Mouse (Mus musculus) hindbrain, embryonic 11.5 days (tissue): ENCODE results near the gene Ccdc88c. TPM values are rescaled to one million over a fixed set of nuclear protein-coding genes. Genes with fewer than 3 reads are reported as not detected.

Source experiments
- ATAC-seq: fragments of 200-750 bp; cut with Nextera tagmentation; 2 replicates; pipeline ENCODE4 v1.8.0; 2017; ENCODE audit warnings: mild to moderate bottlenecking, moderate TSS enrichment, moderate library complexity; ENCODE audit not compliant: low FRiP score
- DNase-seq: peaks from one replicate; pipeline ENCODE4 v3.0.0-alpha.2; 2015; ENCODE audit warnings: low spot score
- H3K27ac ChIP-seq: fragments of 300-500 bp; sonication (generic); 2 replicates; pipeline ENCODE4 v1.5.1; 2014; ENCODE audit warnings: mild to moderate bottlenecking, low read depth, low read length
- H3K27me3 ChIP-seq: fragments of 300-500 bp; sonication (generic); 2 replicates; pipeline ENCODE4 v1.6.1; 2014; ENCODE audit warnings: mild to moderate bottlenecking, low read length, moderate library complexity, mixed read lengths; ENCODE audit not compliant: control insufficient read depth, insufficient read depth
- H3K36me3 ChIP-seq: fragments of 300-500 bp; sonication (generic); 2 replicates; pipeline ENCODE4 v1.6.1; 2014; ENCODE audit warnings: mild to moderate bottlenecking, low read length, moderate library complexity, mixed read lengths; ENCODE audit not compliant: control insufficient read depth, insufficient read depth
- H3K4me1 ChIP-seq: fragments of 300-500 bp; sonication (generic); replicated peaks from 2 replicates; pipeline ENCODE4 v1.6.1; 2014; ENCODE audit warnings: low read length, mixed read lengths; ENCODE audit not compliant: control insufficient read depth, insufficient read depth
- H3K4me2 ChIP-seq: fragments of 300-500 bp; sonication (generic); replicated peaks from 2 replicates; pipeline ENCODE4 v1.6.1; 2014; ENCODE audit warnings: mild to moderate bottlenecking, low read depth, low read length
- H3K4me3 ChIP-seq: fragments of 300-500 bp; sonication (generic); 2 replicates; pipeline ENCODE4 v1.5.1; 2014; ENCODE audit warnings: low read depth, low read length
- H3K9ac ChIP-seq: fragments of 300-500 bp; sonication (generic); 2 replicates; pipeline ENCODE4 v1.6.1; 2014; ENCODE audit warnings: low read depth, low read length
- H3K9me3 ChIP-seq: fragments of 300-500 bp; sonication (generic); 2 replicates; pipeline ENCODE4 v1.6.1; 2016; ENCODE audit warnings: low read length; ENCODE audit not compliant: control insufficient read depth
- WGBS: fragments of 180-500 bp; shearing (Covaris S2); extraction: QIAGEN DNeasy Blood & Tissue Kit; methylation state at CpG from one replicate; pipeline ENCODE4 v1.1.7; 2014; 5-methylcytosine and 5-hydroxymethylcytosine counted together
- polyA plus RNA-seq: library from polyadenylated mRNA; unstranded; fragments of >200 nt; fragmentation: Nextera tagmentation; extraction: Ambion mirVana; gene quantifications from 2 replicates; pipeline ENCODE4 v1.2.1, GENCODE M21; 2014

Ccdc88c gene
- polyA plus RNA-seq, 1 experiment from 2014 or later: 14.1 TPM

DNA sequence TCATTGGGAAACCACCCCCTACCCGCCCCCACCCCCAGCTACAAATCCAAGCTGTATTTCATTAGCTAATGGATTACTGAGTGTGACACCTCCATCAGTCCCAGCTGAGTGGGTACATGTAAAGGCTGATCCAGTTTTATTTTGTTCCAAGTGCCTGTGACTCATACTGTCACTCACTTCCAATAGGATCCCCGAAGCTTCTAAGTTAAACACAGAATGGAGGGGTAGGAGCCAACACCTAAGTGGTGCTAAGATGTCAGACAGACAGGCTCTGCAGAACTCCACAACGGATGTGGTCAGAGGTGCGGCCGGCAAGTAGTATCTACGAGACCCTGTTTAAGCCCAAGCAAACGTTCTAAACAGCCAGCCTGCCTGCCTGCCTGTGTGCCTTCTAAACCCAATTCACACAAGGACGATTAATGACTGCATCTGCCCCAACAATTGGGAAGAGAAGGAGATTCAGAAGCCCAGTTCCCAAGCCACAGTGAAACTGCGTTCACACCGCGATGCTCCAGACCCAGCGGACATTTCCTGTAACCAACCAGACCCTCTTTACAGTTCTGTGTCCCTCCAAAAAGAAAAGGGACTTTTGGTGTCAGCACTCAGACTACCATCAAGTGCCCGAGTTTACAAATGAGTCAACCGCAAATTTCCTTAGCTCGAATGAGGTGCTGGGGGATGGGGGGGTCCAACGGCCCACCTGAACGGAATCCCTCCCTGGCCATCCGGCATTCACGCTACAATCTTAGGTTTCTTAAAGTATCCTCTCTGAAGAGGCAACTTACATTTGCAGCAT, 1.2 kb downstream of the Ccdc88c start:
- ATAC-seq (no peak), DNase-seq (peak; percentile 56)
- H3K4me3 ChIP-seq: peak overlapping the region; percentile 69
- H3K27ac ChIP-seq: peak overlapping the region; percentile 93; the same call in 1 of the 2 replicates
- peak overlapping the region; percentile 87 for H3K9ac ChIP-seq
- H3K36me3 ChIP-seq: no peaks in the 10 kb centered on the region; the same call in 1 of the 2 replicates
- H3K4me1 ChIP-seq: peaks cover 3% of the 10 kb centered on the region
- H3K9me3 ChIP-seq: no peaks in the 10 kb centered on the region
- under 1% methylated on average over 19 of the region's 19 CpGs for WGBS
- no peaks in the 10 kb centered on the region for H3K27me3 ChIP-seq
- peak overlapping the region; percentile 82 for H3K4me2 ChIP-seq

DNA sequence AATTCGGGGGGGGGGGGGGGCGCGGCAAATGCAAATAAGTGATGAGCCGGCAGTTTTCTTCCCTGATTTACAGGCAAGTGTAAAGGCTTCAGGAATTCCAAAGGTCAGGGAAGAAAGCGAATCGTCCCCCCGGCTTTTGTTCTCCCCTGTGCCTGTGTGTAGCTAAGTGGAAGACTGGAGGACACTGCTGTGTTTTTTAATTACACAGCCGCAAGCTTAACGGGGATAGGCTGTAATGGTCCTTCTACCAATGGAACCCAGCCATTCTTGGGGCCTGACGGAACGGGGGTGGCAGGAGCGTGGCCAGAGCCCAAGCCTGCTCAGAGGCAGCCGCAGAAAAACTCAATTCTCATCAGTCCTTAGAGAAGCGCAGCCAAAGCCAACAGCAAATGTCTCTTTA, 1.9 kb downstream of the Ccdc88c start:
- Histone ChIP-seq H3K9me3 (no peaks in the 10 kb centered on the region), H3K27ac (no peak overlapping the region), H3K4me1 (peaks cover 3% of the 10 kb centered on the region), H3K4me3 (peak overlapping the region; percentile 69), H3K4me2 (peak overlapping the region; percentile 82), H3K27me3 (no peaks in the 10 kb centered on the region), H3K9ac (peak overlapping the region; percentile 39), H3K36me3 (no peaks in the 10 kb centered on the region; the same call in 1 of the 2 replicates)
- no peak for DNase-seq
- no peak for ATAC-seq
- WGBS: 9% methylated on average over 14 of the region's 14 CpGs

DNA sequence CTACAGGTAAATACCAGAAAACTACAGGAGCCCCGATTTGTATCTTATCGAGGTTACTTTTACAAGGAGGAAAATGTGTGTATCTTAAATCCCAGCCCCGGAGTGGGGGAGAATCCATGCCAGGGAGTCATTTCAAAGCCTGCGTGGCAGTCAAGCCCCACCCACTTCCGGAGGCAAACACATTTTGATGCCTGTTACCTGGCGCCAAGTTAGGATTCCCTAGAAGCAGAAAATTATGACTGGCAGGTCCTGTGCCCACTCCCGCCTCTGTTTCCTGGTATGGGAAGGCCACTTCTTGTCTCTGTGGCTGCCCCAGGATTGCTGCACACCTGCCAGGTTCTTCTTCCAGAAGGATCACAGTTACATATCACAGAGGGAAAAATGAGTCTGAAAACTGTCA, 2.3 kb downstream of the Ccdc88c start:
- no peak overlapping the region for H3K27ac ChIP-seq

DNA sequence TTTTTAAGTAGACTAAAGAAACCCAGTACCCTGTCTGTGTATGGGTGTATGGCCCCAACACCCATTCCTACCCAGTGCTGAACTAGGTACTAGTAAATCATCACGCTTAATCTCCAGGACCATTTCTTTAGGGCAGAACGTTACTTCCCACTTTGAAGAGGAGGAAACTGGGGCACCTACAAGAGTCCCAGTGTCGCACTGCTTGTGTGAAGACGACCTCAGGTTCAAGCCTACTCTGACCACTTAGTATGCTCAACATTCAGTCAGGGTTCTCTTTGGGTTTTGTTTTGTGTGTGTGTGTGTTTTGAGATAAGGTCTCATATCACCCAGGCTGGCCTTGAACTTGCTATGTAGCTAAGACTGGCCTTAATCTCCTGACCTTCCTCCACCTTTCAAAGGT, 2.8 kb downstream of the Ccdc88c start:
- no peaks in the 10 kb centered on the region for H3K9me3 ChIP-seq
- H3K4me2 ChIP-seq: peak overlapping the region; percentile 82; the same call in 1 of the 2 replicates
- no peak overlapping the region for H3K9ac ChIP-seq
- peaks cover 2% of the 10 kb centered on the region for H3K36me3 ChIP-seq
- peaks cover 3% of the 10 kb centered on the region for H3K4me1 ChIP-seq
- no peak overlapping the region for H3K27ac ChIP-seq
- DNase-seq (no peak), ATAC-seq (no peak)
- 84% methylated on average over 4 of the region's 4 CpGs for WGBS
- H3K4me3 ChIP-seq: no peak overlapping the region
- H3K27me3 ChIP-seq: no peaks in the 10 kb centered on the region

More for the DNA sequence above, 2.3 kb downstream of the Ccdc88c start:
- 63% methylated on average over 7 of the region's 7 CpGs for WGBS
- DNase-seq (no peak), ATAC-seq (no peak)
- Histone ChIP-seq H3K4me2 (peak overlapping the region; percentile 82), H3K4me3 (peak overlapping the region; percentile 69; the same call in 1 of the 2 replicates), H3K27me3 (no peaks in the 10 kb centered on the region), H3K9me3 (no peaks in the 10 kb centered on the region), H3K4me1 (peaks cover 3% of the 10 kb centered on the region), H3K9ac (peak overlapping the region; percentile 39; the same call in 1 of the 2 replicates), H3K36me3 (no peaks in the 10 kb centered on the region; the same call in none of the 2 replicates)

DNA sequence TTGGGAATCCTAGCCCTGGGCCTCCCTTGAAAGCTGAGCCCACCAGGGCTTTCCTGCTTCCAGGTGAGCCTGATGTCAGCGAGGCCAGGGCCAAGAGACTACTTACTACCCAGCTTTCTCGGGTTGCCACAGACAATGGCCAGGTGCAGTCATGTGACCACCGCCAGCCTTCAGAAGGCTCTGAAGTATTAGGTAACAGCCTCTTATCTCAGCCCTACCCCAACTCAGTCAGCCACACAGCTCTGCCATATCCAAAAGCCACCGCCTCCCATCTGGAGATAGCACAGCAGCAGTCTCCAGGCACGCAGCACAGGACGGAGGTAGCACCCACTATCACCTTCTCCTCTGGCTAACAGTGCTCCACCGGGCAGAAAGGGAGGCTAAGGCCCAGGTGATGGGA, 3.5 kb downstream of the Ccdc88c start:
- peaks cover 3% of the 10 kb centered on the region for H3K4me1 ChIP-seq

DNA sequence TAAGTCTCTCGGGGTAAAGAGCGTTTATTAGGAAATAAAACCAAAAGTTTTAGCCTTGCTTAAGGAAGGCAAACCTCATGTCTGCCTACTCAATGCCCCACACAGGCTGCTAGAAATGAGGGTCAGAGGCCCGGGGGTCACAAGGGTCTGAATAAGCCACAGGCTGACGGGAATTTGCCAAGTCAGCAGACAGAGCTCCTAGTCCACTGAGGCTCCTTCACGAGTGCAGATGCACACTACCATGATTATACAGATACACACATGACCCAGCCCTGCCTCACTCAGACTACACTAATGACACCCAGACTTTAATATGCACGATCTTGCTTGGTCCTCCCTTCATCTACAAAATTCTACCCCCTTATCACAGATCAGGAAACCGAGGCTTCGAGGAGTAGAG, 4.0 kb downstream of the Ccdc88c start:
- Histone ChIP-seq H3K4me1 (peaks cover 3% of the 10 kb centered on the region), H3K9me3 (no peaks in the 10 kb centered on the region), H3K4me3 (no peak overlapping the region), H3K36me3 (peaks cover 2% of the 10 kb centered on the region), H3K27me3 (no peaks in the 10 kb centered on the region), H3K27ac (no peak overlapping the region), H3K4me2 (no peak overlapping the region), H3K9ac (no peak overlapping the region)
- no peak for DNase-seq
- WGBS: 62% methylated on average over 8 of the region's 8 CpGs
- no peak for ATAC-seq

More for the DNA sequence above, 3.5 kb downstream of the Ccdc88c start:
- H3K9ac ChIP-seq: no peak overlapping the region
- no peaks in the 10 kb centered on the region for H3K9me3 ChIP-seq
- H3K36me3 ChIP-seq: peaks cover 2% of the 10 kb centered on the region
- H3K27me3 ChIP-seq: no peaks in the 10 kb centered on the region
- H3K4me3 ChIP-seq: no peak overlapping the region
- DNase-seq (no peak), ATAC-seq (no peak)
- 0 out of 2 replicates have a peak overlapping the region, but pooled peaks have one; percentile 3 for H3K4me2 ChIP-seq
- WGBS: 75% methylated on average over 7 of the region's 7 CpGs
- no peak overlapping the region for H3K27ac ChIP-seq

DNA sequence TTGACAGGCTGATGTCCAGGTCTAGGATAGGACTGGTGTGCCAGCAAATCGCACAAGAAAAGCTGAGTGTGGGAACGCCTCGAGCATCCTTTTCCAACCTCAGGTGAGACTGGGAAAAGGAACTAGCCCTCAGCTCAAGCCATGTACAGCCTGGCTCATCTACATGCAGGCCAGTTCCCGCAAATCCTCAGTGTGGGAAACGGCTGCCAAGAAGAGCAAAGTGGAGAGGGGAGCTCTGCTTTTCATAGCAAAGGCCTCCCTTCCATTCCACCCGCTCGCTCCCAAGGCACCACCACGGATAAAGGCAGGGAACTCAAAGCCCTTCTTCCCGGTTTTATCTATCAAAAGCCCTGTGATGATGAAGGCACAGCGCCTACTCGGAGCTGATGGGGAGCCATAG, 5.7 kb downstream of the Ccdc88c start:
- H3K4me3 ChIP-seq: no peak overlapping the region
- ATAC-seq: no peak
- H3K27ac ChIP-seq: no peak overlapping the region
- DNase-seq: no peak
- H3K9ac ChIP-seq: no peak overlapping the region
- WGBS: 85% methylated on average over 11 of the region's 11 CpGs
- no peak overlapping the region for H3K4me2 ChIP-seq
- no peaks in the 10 kb centered on the region for H3K27me3 ChIP-seq
- no peaks in the 10 kb centered on the region for H3K9me3 ChIP-seq
- H3K4me1 ChIP-seq: peaks cover 6% of the 10 kb centered on the region
- H3K36me3 ChIP-seq: peaks cover 2% of the 10 kb centered on the region

DNA sequence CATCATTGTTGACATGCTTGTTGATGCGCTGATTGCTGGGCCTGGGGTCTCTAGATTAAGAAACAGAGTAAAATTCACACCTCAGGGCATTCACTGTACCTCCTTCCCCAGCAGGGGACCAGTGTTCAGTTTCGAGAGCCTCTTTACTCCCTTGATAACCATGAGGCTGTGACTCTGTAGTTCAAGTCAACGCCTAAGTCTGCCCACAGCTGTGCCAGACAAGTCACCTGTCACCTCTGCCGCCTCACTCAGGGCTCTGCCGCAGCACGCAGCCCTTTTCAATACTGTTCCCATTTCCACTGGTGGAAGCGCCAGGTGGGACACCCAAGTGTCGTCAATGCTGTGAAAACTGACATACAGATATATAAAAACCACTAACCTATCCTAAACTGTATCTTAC, 6.5 kb downstream of the Ccdc88c start:
- 93% methylated on average over 8 of the region's 8 CpGs for WGBS
- ATAC-seq (no peak), DNase-seq (no peak)
- Histone ChIP-seq H3K4me3 (no peak overlapping the region), H3K9ac (no peak overlapping the region), H3K36me3 (peaks cover 2% of the 10 kb centered on the region), H3K4me1 (peaks cover 11% of the 10 kb centered on the region), H3K27me3 (no peaks in the 10 kb centered on the region), H3K4me2 (no peak overlapping the region), H3K27ac (no peak overlapping the region), H3K9me3 (no peaks in the 10 kb centered on the region)
